Mouse (Mus musculus) midbrain, embryonic 11.5 days (tissue): ENCODE measurements around the gene Dlst. TPM values are rescaled to one million over a fixed set of nuclear protein-coding genes. Genes with fewer than 3 reads are reported as not detected.

Experiments
- ATAC-seq: fragments of 200-750 bp; cut with Nextera tagmentation; 2 replicates; pipeline ENCODE4 v1.8.0; 2017; ENCODE audit warnings: moderate TSS enrichment, moderate library complexity; ENCODE audit not compliant: low FRiP score
- DNase-seq: peaks from one replicate; pipeline ENCODE4 v3.0.0; 2015; ENCODE audit warnings: low spot score; ENCODE audit errors: missing footprints
- H3K27ac ChIP-seq: fragments of 300-500 bp; sonication (generic); 2 replicates; pipeline ENCODE4 v1.5.1; 2014; ENCODE audit warnings: low read depth, low read length
- H3K27me3 ChIP-seq: fragments of 300-500 bp; sonication (generic); 2 replicates; pipeline ENCODE4 v1.6.1; 2014; ENCODE audit warnings: mild to moderate bottlenecking, low read length, moderate library complexity, mixed read lengths; ENCODE audit not compliant: control insufficient read depth, insufficient read depth
- H3K36me3 ChIP-seq: fragments of 300-500 bp; sonication (generic); 2 replicates; pipeline ENCODE4 v1.6.1; 2014; ENCODE audit warnings: mild to moderate bottlenecking, low read length, moderate library complexity, mixed read lengths; ENCODE audit not compliant: control insufficient read depth, insufficient read depth
- H3K4me1 ChIP-seq: fragments of 300-500 bp; sonication (generic); 2 replicates; pipeline ENCODE4 v1.6.1; 2014; ENCODE audit warnings: low read length; ENCODE audit not compliant: control insufficient read depth, insufficient read depth
- H3K4me2 ChIP-seq: fragments of 300-500 bp; sonication (generic); 2 replicates; pipeline ENCODE4 v1.6.1; 2014; ENCODE audit warnings: mild to moderate bottlenecking, moderate library complexity
- H3K4me3 ChIP-seq: fragments of 300-500 bp; sonication (generic); 2 replicates; pipeline ENCODE4 v1.5.1; 2014; ENCODE audit warnings: low read depth, low read length
- H3K9ac ChIP-seq: fragments of 300-500 bp; sonication (generic); 2 replicates; pipeline ENCODE4 v1.6.1; 2014; ENCODE audit warnings: low read length
- H3K9me3 ChIP-seq: fragments of 300-500 bp; sonication (generic); 2 replicates; pipeline ENCODE4 v1.6.1; 2016; ENCODE audit warnings: low read length; ENCODE audit not compliant: control insufficient read depth
- WGBS: fragments of 180-500 bp; shearing (Covaris S2); extraction: QIAGEN DNeasy Blood & Tissue Kit; methylation state at CpG from one replicate; pipeline ENCODE4 v1.1.7; 2014; 5-methylcytosine and 5-hydroxymethylcytosine counted together
- polyA plus RNA-seq: library from polyadenylated mRNA; unstranded; fragments of >200 nt; fragmentation: Nextera tagmentation; extraction: Ambion mirVana; gene quantifications from 2 replicates; pipeline ENCODE4 v1.2.1, GENCODE M21; 2014

Gene Dlst
- polyA plus RNA-seq, 1 experiment from 2014 or later: 97.0 TPM

- peaks cover 25% of the 10 kb centered on the region for H3K36me3 ChIP-seq
- H3K4me3 ChIP-seq: no peak overlapping the region
- WGBS: 93% methylated on average over 5 of the region's 5 CpGs
These were observed 14.1 kb downstream of the Dlst start for GRCm38 (mm10) chr12:85124751-85125150.

GRCm38 (mm10) chr12:85126986-85127603 is 16.5 kb downstream of the Dlst start:
- Histone ChIP-seq H3K27ac (no peak overlapping the region), H3K36me3 (peaks cover 38% of the 10 kb centered on the region), H3K4me3 (no peak overlapping the region), H3K9ac (no peak overlapping the region), H3K9me3 (no peaks in the 10 kb centered on the region), H3K27me3 (no peaks in the 10 kb centered on the region), H3K4me1 (no peaks in the 10 kb centered on the region), H3K4me2 (no peak overlapping the region)
- no peak for DNase-seq
- ATAC-seq: no peak
- WGBS: 94% methylated on average over 8 of the region's 8 CpGs

More at GRCm38 (mm10) chr12:85124751-85125150, 14.1 kb downstream of the Dlst start:
- Histone ChIP-seq H3K9ac (no peak overlapping the region), H3K27me3 (no peaks in the 10 kb centered on the region), H3K27ac (no peak overlapping the region), H3K4me2 (no peak overlapping the region), H3K9me3 (no peaks in the 10 kb centered on the region), H3K4me1 (no peaks in the 10 kb centered on the region)
- DNase-seq: no peak
- no peak for ATAC-seq

- ATAC-seq (no peak), DNase-seq (no peak)
- H3K9ac ChIP-seq: no peak overlapping the region
- no peaks in the 10 kb centered on the region for H3K4me1 ChIP-seq
- no peak overlapping the region for H3K4me2 ChIP-seq
- no peak overlapping the region for H3K27ac ChIP-seq
- 94% methylated on average over 9 of the region's 9 CpGs for WGBS
- H3K9me3 ChIP-seq: no peaks in the 10 kb centered on the region
- no peaks in the 10 kb centered on the region for H3K27me3 ChIP-seq
- no peak overlapping the region for H3K4me3 ChIP-seq
- peaks cover 35% of the 10 kb centered on the region for H3K36me3 ChIP-seq
These were observed 18.9 kb downstream of the Dlst start for GRCm38 (mm10) chr12:85129426-85129978.

- 86% methylated on average over 6 of the region's 6 CpGs for WGBS
- Histone ChIP-seq H3K4me3 (no peak overlapping the region), H3K36me3 (peaks cover 33% of the 10 kb centered on the region)
These were observed 20.7 kb downstream of the Dlst start for GRCm38 (mm10) chr12:85131361-85131760.

GRCm38 (mm10) chr12:85134043-85134794 is 23.6 kb downstream of the Dlst start:
- no peak for DNase-seq
- Histone ChIP-seq H3K9me3 (no peaks in the 10 kb centered on the region), H3K27me3 (no peaks in the 10 kb centered on the region), H3K4me3 (no peak overlapping the region), H3K36me3 (peaks cover 29% of the 10 kb centered on the region), H3K4me2 (no peak overlapping the region), H3K9ac (no peak overlapping the region), H3K27ac (no peak overlapping the region), H3K4me1 (no peaks in the 10 kb centered on the region)
- ATAC-seq: no peak
- 94% methylated on average over 8 of the region's 8 CpGs for WGBS

More at GRCm38 (mm10) chr12:85131361-85131760, 20.7 kb downstream of the Dlst start:
- Histone ChIP-seq H3K9ac (no peak overlapping the region), H3K27me3 (no peaks in the 10 kb centered on the region), H3K4me2 (no peak overlapping the region), H3K27ac (no peak overlapping the region), H3K9me3 (no peaks in the 10 kb centered on the region), H3K4me1 (no peaks in the 10 kb centered on the region)
- no peak for DNase-seq
- ATAC-seq: no peak

GRCm38 (mm10) chr12:85135513-85136470 is 25.2 kb downstream of the Dlst start:
- H3K27me3 ChIP-seq: no peaks in the 10 kb centered on the region
- no peak overlapping the region for H3K4me2 ChIP-seq
- no peak overlapping the region for H3K27ac ChIP-seq
- H3K9ac ChIP-seq: no peak overlapping the region
- WGBS: 84% methylated on average over 19 of the region's 19 CpGs
- ATAC-seq: no peak; the same call in 1 of the 2 replicates
- no peaks in the 10 kb centered on the region for H3K4me1 ChIP-seq
- no peak overlapping the region for H3K4me3 ChIP-seq
- H3K36me3 ChIP-seq: peaks cover 14% of the 10 kb centered on the region
- no peak for DNase-seq
- no peaks in the 10 kb centered on the region for H3K9me3 ChIP-seq

- Histone ChIP-seq H3K4me3 (no peak overlapping the region), H3K4me1 (no peaks in the 10 kb centered on the region), H3K9me3 (no peaks in the 10 kb centered on the region), H3K27ac (no peak overlapping the region), H3K9ac (no peak overlapping the region), H3K4me2 (no peak overlapping the region), H3K27me3 (no peaks in the 10 kb centered on the region), H3K36me3 (peaks cover 8% of the 10 kb centered on the region; the same call in 1 of the 2 replicates)
- WGBS: 83% methylated on average over 4 of the region's 4 CpGs
- ATAC-seq (no peak), DNase-seq (no peak)
These were observed 26.0 kb downstream of the Dlst start for GRCm38 (mm10) chr12:85136627-85137026.

GRCm38 (mm10) chr12:85140036-85140701 is 29.5 kb downstream of the Dlst start:
- Histone ChIP-seq H3K27ac (no peak overlapping the region), H3K4me3 (no peak overlapping the region), H3K36me3 (no peaks in the 10 kb centered on the region; the same call in 1 of the 2 replicates), H3K9ac (no peak overlapping the region), H3K9me3 (no peaks in the 10 kb centered on the region), H3K4me1 (no peaks in the 10 kb centered on the region), H3K4me2 (no peak overlapping the region), H3K27me3 (no peaks in the 10 kb centered on the region)
- 52% methylated on average over 18 of the region's 18 CpGs for WGBS
- DNase-seq (no peak), ATAC-seq (no peak)
